Comparison of ENCODE assay signal across 8 mouse cellular contexts in genomic region chr13:102232291-102232936, GRCm38 (mm10).
DNase-seq lines count a peak whose midpoint lies in the region; ATAC-seq and TF ChIP-seq lines count a peak whose summit lies in the region.

No protein-coding gene starts in this region.

- peak; percentile 78 for DNase-seq in midbrain, postnatal 0 days (ENCODE audit: low spot score)
- DNase-seq in midbrain, embryonic 14.5 days: no peak
- DNase-seq in heart, postnatal 25 days (ENCODE audit: low spot score): peak; percentile 74
- no peak for DNase-seq in yolk sac, embryonic 10.5 days (ENCODE audit: low spot score)
- DNase-seq in midbrain, embryonic 10.5 days (ENCODE audit: low spot score): no peak

- no peaks in the 10 kb centered on the region for H3K9me3 ChIP-seq in midbrain, postnatal 0 days (ENCODE audit: low read length)
- H3K9me3 ChIP-seq in midbrain, embryonic 14.5 days (ENCODE audit: control insufficient read depth, low read length): no peaks in the 10 kb centered on the region
- H3K9me3 ChIP-seq in midbrain, embryonic 10.5 days (replicated peaks): no peaks in the 10 kb centered on the region

- H3ac ChIP-seq in myocyte (ENCODE audit: control insufficient read depth, insufficient read length): no peak overlapping the region

- no peak for TF ChIP-seq CTCF in midbrain, postnatal 0 days (IDR thresholded peaks at IDR 0.05)
- TF ChIP-seq CTCF in embryonic fibroblast, embryonic 13.5 days (IDR thresholded peaks at IDR 0.05; ENCODE audit: borderline replicate concordance, insufficient read depth, low read length): no peak

- H3K4me1 ChIP-seq in midbrain, postnatal 0 days (ENCODE audit: insufficient read depth, low read length): no peaks in the 10 kb centered on the region
- H3K4me1 ChIP-seq in midbrain, embryonic 14.5 days (ENCODE audit: control insufficient read depth, insufficient read depth, low read length): no peaks in the 10 kb centered on the region
- peaks cover 4% of the 10 kb centered on the region; the same call in 1 of the 2 replicates for H3K4me1 ChIP-seq in embryonic fibroblast, embryonic 13.5 days (ENCODE audit: control insufficient read depth, insufficient read depth, low read length)
- no peaks in the 10 kb centered on the region for H3K4me1 ChIP-seq in midbrain, embryonic 10.5 days

- intact Hi-C loops in heart, postnatal 25 days (cut with DNase I): loop anchor here (10.0 kb wide), 1 partner anchor 412 kb away; no protein-coding TSS in a partner anchor

- TF ChIP-seq POLR2A in embryonic fibroblast, embryonic 13.5 days (IDR thresholded peaks at IDR 0.05; ENCODE audit: low read depth, low read length): no peak
- no peak for TF ChIP-seq POLR2A in myocyte (IDR thresholded peaks at IDR 0.05; ENCODE audit: insufficient read length, low read depth)

- H3K36me3 ChIP-seq in midbrain, postnatal 0 days (ENCODE audit: insufficient read depth, low read length): no peaks in the 10 kb centered on the region
- no peaks in the 10 kb centered on the region for H3K36me3 ChIP-seq in midbrain, embryonic 14.5 days (ENCODE audit: control insufficient read depth, insufficient read depth, low read length)
- H3K36me3 ChIP-seq in myocyte (ENCODE audit: control insufficient read depth, insufficient read depth): no peaks in the 10 kb centered on the region
- H3K36me3 ChIP-seq in midbrain, embryonic 10.5 days: no peaks in the 10 kb centered on the region

- H3K9ac ChIP-seq in midbrain, postnatal 0 days (replicated peaks; ENCODE audit: low read length, poor library complexity, severe bottlenecking): no peak overlapping the region
- no peak overlapping the region for H3K9ac ChIP-seq in midbrain, embryonic 14.5 days (replicated peaks; ENCODE audit: low read length)

- H3K4me3 ChIP-seq in midbrain, postnatal 0 days (ENCODE audit: low read depth, low read length): no peak overlapping the region
- H3K4me3 ChIP-seq in midbrain, embryonic 14.5 days (replicated peaks; ENCODE audit: low read depth, low read length): no peak overlapping the region
- no peak overlapping the region for H3K4me3 ChIP-seq in embryonic fibroblast, embryonic 13.5 days (ENCODE audit: insufficient read depth, low read length)
- H3K4me3 ChIP-seq in myocyte: no peak overlapping the region
- no peak overlapping the region for H3K4me3 ChIP-seq in midbrain, embryonic 10.5 days

- WGBS in midbrain, postnatal 0 days: 69% methylated on average over 4 of the region's 4 CpGs
- WGBS in midbrain, embryonic 14.5 days: 82% methylated on average over 4 of the region's 4 CpGs
- 86% methylated on average over 4 of the region's 4 CpGs for whole genome bisulfite sequencing in midbrain, embryonic 10.5 days

- H3K27me3 ChIP-seq in midbrain, postnatal 0 days (ENCODE audit: insufficient read depth, low read length): no peaks in the 10 kb centered on the region
- no peaks in the 10 kb centered on the region for H3K27me3 ChIP-seq in midbrain, embryonic 14.5 days (ENCODE audit: control insufficient read depth, insufficient read depth, low read length)
- no peaks in the 10 kb centered on the region for H3K27me3 ChIP-seq in myocyte (ENCODE audit: control insufficient read depth, insufficient read depth, insufficient read length)
- no peaks in the 10 kb centered on the region for H3K27me3 ChIP-seq in midbrain, embryonic 10.5 days (ENCODE audit: low read depth, poor library complexity, severe bottlenecking)

- no peak overlapping the region for H3K4me2 ChIP-seq in midbrain, postnatal 0 days (ENCODE audit: low read depth, low read length, poor library complexity, severe bottlenecking)
- no peak overlapping the region for H3K4me2 ChIP-seq in midbrain, embryonic 14.5 days (ENCODE audit: low read length)
- H3K4me2 ChIP-seq in myocyte (ENCODE audit: low read depth): no peak overlapping the region

- H3K79me2 ChIP-seq in myocyte (ENCODE audit: control insufficient read depth, insufficient read depth): no peaks in the 10 kb centered on the region

- peak; percentile 34; the same call in 1 of the 2 replicates for ATAC-seq in midbrain, postnatal 0 days (ENCODE audit: low FRiP score)
- no peak for ATAC-seq in midbrain, embryonic 14.5 days (ENCODE audit: low FRiP score, low TSS enrichment)
- no peak for ATAC-seq in megakaryocyte, adult 5-6 weeks (ENCODE audit: poor library complexity, severe bottlenecking)

- H3K27ac ChIP-seq in midbrain, postnatal 0 days (ENCODE audit: low read depth, low read length): no peak overlapping the region
- no peak overlapping the region for H3K27ac ChIP-seq in midbrain, embryonic 14.5 days (replicated peaks; ENCODE audit: low read depth, low read length)
- H3K27ac ChIP-seq in embryonic fibroblast, embryonic 13.5 days (ENCODE audit: insufficient read depth, low read length): peak overlapping the region; percentile 93
- H3K27ac ChIP-seq in midbrain, embryonic 10.5 days (replicated peaks): no peak overlapping the region

TF ChIP-seq in myocyte, 11 proteins besides CTCF, POLR2A, EP300 and RAD21:
- TF ChIP-seq MYOG (IDR thresholded peaks at IDR 0.05; ENCODE audit: control insufficient read depth in 1 of 3, insufficient read depth in 1 of 3, insufficient read length in 2 of 3, low read depth in 2 of 3) (peak in 1 of 3 experiments; percentile 32), POLR2AphosphoS2 (IDR thresholded peaks at IDR 0.05; ENCODE audit: insufficient read length, low read depth) (no peak), CEBPB (IDR thresholded peaks at IDR 0.05; ENCODE audit: insufficient read depth, poor library complexity, severe bottlenecking) (peak; percentile 38; the same call in 1 of the 2 replicates)

Comparison
In these comparisons a context has a peak if more than half of its experiments do, and no peak if none do; other contexts are left out.
1. DNase-seq: peak in midbrain, postnatal 0 days (single experiment) and heart, postnatal 25 days (single experiment); none in midbrain, embryonic 14.5 days (single experiment), yolk sac, embryonic 10.5 days (single experiment) and midbrain, embryonic 10.5 days (single experiment).